Mouse (Mus musculus) liver, adult 2 months (tissue): ENCODE measurements around the gene Filip1.

Source experiments
- CTCF ChIP-seq: fragments of 200-500 bp; IDR thresholded peaks from 2 replicates; pipeline ENCODE4 v1.5.1; 2011; ENCODE audit warnings: low read depth, low read length, control low read depth
- POLR2A ChIP-seq: fragments of 200-500 bp; IDR thresholded peaks from 2 replicates; pipeline ENCODE4 v1.6.1; 2011; ENCODE audit warnings: low read length, control low read depth; ENCODE audit not compliant: insufficient read depth; ENCODE audit errors: extremely low read depth

GRCm38 (mm10) chr9:79966711-79967487 lies 45.8 kb downstream of the Filip1 start:
- TF ChIP-seq POLR2A, result no peak
- no peak for TF ChIP-seq CTCF
